Mouse (Mus musculus) heart, embryonic 11.5 days (tissue): ENCODE data around the gene Ttc28. TPM values are rescaled to one million over a fixed set of nuclear protein-coding genes. Genes with fewer than 3 reads are reported as not detected.

Experiments
- ATAC-seq: fragments of 200-750 bp; cut with Nextera tagmentation; replicated peaks from 2 replicates; pipeline ENCODE4 v1.8.0; 2017; ENCODE audit warnings: moderate library complexity; ENCODE audit not compliant: insufficient number of reproducible peaks, low FRiP score, low TSS enrichment
- H3K27ac ChIP-seq: fragments of 300-500 bp; sonication (generic); 2 replicates; pipeline ENCODE4 v1.5.1; 2014; ENCODE audit warnings: mild to moderate bottlenecking, low read depth, low read length
- H3K27me3 ChIP-seq: fragments of 300-500 bp; sonication (generic); 2 replicates; pipeline ENCODE4 v1.6.1; 2014; ENCODE audit warnings: mild to moderate bottlenecking, low read length, mixed read lengths; ENCODE audit not compliant: control insufficient read depth, insufficient read depth
- H3K36me3 ChIP-seq: fragments of 300-500 bp; sonication (generic); 2 replicates; pipeline ENCODE4 v1.6.1; 2014; ENCODE audit warnings: mild to moderate bottlenecking, low read length, moderate library complexity, mixed read lengths; ENCODE audit not compliant: control insufficient read depth, insufficient read depth
- H3K4me1 ChIP-seq: fragments of 300-500 bp; sonication (generic); 2 replicates; pipeline ENCODE4 v1.6.1; 2014; ENCODE audit warnings: low read length; ENCODE audit not compliant: control insufficient read depth, insufficient read depth
- H3K4me2 ChIP-seq: fragments of 300-500 bp; sonication (generic); 2 replicates; pipeline ENCODE4 v1.6.1; 2014; ENCODE audit warnings: mild to moderate bottlenecking, moderate library complexity
- H3K4me3 ChIP-seq: fragments of 300-500 bp; sonication (generic); 2 replicates; pipeline ENCODE4 v1.5.1; 2014; ENCODE audit warnings: low read depth, low read length
- H3K9ac ChIP-seq: fragments of 300-500 bp; sonication (generic); 2 replicates; pipeline ENCODE4 v1.6.1; 2014; ENCODE audit warnings: mild to moderate bottlenecking, low read depth, low read length, moderate library complexity
- H3K9me3 ChIP-seq: fragments of 300-500 bp; sonication (generic); replicated peaks from 2 replicates; pipeline ENCODE4 v1.6.1; 2016; ENCODE audit warnings: low read length; ENCODE audit not compliant: control insufficient read depth
- WGBS: fragments of 180-500 bp; shearing (Covaris S2); extraction: QIAGEN DNeasy Blood & Tissue Kit; methylation state at CpG from one replicate; pipeline ENCODE4 v1.1.7; 2014; ENCODE audit not compliant: insufficient replicate concordance; 5-methylcytosine and 5-hydroxymethylcytosine counted together
- polyA plus RNA-seq: library from polyadenylated mRNA; unstranded; fragments of >200 nt; fragmentation: Nextera tagmentation; extraction: Ambion mirVana; gene quantifications from 2 replicates; pipeline ENCODE4 v1.2.1, GENCODE M21; 2014

The Ttc28 gene
- polyA plus RNA-seq, 1 experiment from 2014 or later: 8.1 TPM

- no peak for ATAC-seq
- Histone ChIP-seq H3K36me3 (no peaks in the 10 kb centered on the region), H3K9ac (no peak overlapping the region), H3K4me2 (no peak overlapping the region), H3K4me1 (peaks cover 27% of the 10 kb centered on the region), H3K9me3 (no peaks in the 10 kb centered on the region), H3K4me3 (no peak overlapping the region), H3K27me3 (peaks cover 48% of the 10 kb centered on the region), H3K27ac (no peak overlapping the region)
- 57% methylated on average over 8 of the region's 8 CpGs for WGBS
Measured at GRCm38 (mm10) chr5:111055507-111055906, 175.9 kb downstream of the Ttc28 start.

- H3K4me3 ChIP-seq: no peak overlapping the region
- H3K27ac ChIP-seq: no peak overlapping the region
- WGBS: 46% methylated on average over 7 of the region's 7 CpGs
- no peak overlapping the region for H3K4me2 ChIP-seq
- peaks cover 27% of the 10 kb centered on the region for H3K4me1 ChIP-seq
- H3K36me3 ChIP-seq: no peaks in the 10 kb centered on the region
- no peaks in the 10 kb centered on the region for H3K9me3 ChIP-seq
- H3K27me3 ChIP-seq: peaks cover 55% of the 10 kb centered on the region
- H3K9ac ChIP-seq: no peak overlapping the region
- ATAC-seq: no peak; the same call in 1 of the 2 replicates
Measured at GRCm38 (mm10) chr5:111057084-111057483, 177.5 kb downstream of the Ttc28 start.

GRCm38 (mm10) chr5:111058401-111059139 is 179.0 kb downstream of the Ttc28 start:
- Histone ChIP-seq H3K9ac (no peak overlapping the region), H3K4me3 (no peak overlapping the region), H3K9me3 (no peaks in the 10 kb centered on the region), H3K27me3 (peaks cover 48% of the 10 kb centered on the region), H3K27ac (no peak overlapping the region), H3K4me2 (no peak overlapping the region), H3K36me3 (no peaks in the 10 kb centered on the region), H3K4me1 (peaks cover 26% of the 10 kb centered on the region)
- WGBS: 73% methylated on average over 22 of the region's 22 CpGs
- ATAC-seq: no peak

GRCm38 (mm10) chr5:111059140-111059921 is 179.7 kb downstream of the Ttc28 start:
- 74% methylated on average over 11 of the region's 11 CpGs for WGBS
- H3K36me3 ChIP-seq: no peaks in the 10 kb centered on the region
- H3K4me2 ChIP-seq: no peak overlapping the region
- H3K27ac ChIP-seq: no peak overlapping the region
- H3K4me1 ChIP-seq: peaks cover 23% of the 10 kb centered on the region
- H3K4me3 ChIP-seq: no peak overlapping the region
- ATAC-seq: no peak
- H3K9me3 ChIP-seq: no peaks in the 10 kb centered on the region
- H3K27me3 ChIP-seq: peaks cover 42% of the 10 kb centered on the region
- no peak overlapping the region for H3K9ac ChIP-seq

GRCm38 (mm10) chr5:111060246-111060745 is 180.7 kb downstream of the Ttc28 start:
- H3K27me3 ChIP-seq: peaks cover 37% of the 10 kb centered on the region
- WGBS: 70% methylated on average over 6 of the region's 6 CpGs

GRCm38 (mm10) chr5:111063155-111063554 is 183.6 kb downstream of the Ttc28 start:
- ATAC-seq: no peak
- Histone ChIP-seq H3K9ac (no peak overlapping the region), H3K36me3 (no peaks in the 10 kb centered on the region), H3K4me2 (no peak overlapping the region), H3K27me3 (peaks cover 41% of the 10 kb centered on the region), H3K4me1 (no peaks in the 10 kb centered on the region), H3K9me3 (no peaks in the 10 kb centered on the region), H3K27ac (no peak overlapping the region), H3K4me3 (no peak overlapping the region)
- WGBS: 78% methylated on average over 3 of the region's 3 CpGs

More at GRCm38 (mm10) chr5:111060246-111060745, 180.7 kb downstream of the Ttc28 start:
- H3K4me3 ChIP-seq: no peak overlapping the region
- H3K9me3 ChIP-seq: no peaks in the 10 kb centered on the region
- no peak overlapping the region for H3K27ac ChIP-seq
- no peak overlapping the region for H3K9ac ChIP-seq
- H3K4me1 ChIP-seq: peaks cover 16% of the 10 kb centered on the region
- no peak overlapping the region for H3K4me2 ChIP-seq
- ATAC-seq: no peak
- H3K36me3 ChIP-seq: no peaks in the 10 kb centered on the region

- Histone ChIP-seq H3K4me1 (no peaks in the 10 kb centered on the region), H3K9ac (no peak overlapping the region), H3K9me3 (no peaks in the 10 kb centered on the region), H3K4me3 (no peak overlapping the region), H3K27me3 (peaks cover 39% of the 10 kb centered on the region), H3K36me3 (no peaks in the 10 kb centered on the region), H3K27ac (no peak overlapping the region), H3K4me2 (no peak overlapping the region)
- WGBS: 71% methylated on average over 3 of the region's 3 CpGs
- ATAC-seq: no peak
Measured at GRCm38 (mm10) chr5:111063991-111064390, 184.4 kb downstream of the Ttc28 start.

- H3K4me3 ChIP-seq: no peak overlapping the region
- H3K9ac ChIP-seq: no peak overlapping the region
- H3K9me3 ChIP-seq: no peaks in the 10 kb centered on the region
- no peaks in the 10 kb centered on the region for H3K4me1 ChIP-seq
- H3K27me3 ChIP-seq: peaks cover 26% of the 10 kb centered on the region
- H3K36me3 ChIP-seq: no peaks in the 10 kb centered on the region
- 66% methylated on average over 4 of the region's 4 CpGs for WGBS
- ATAC-seq: no peak
- no peak overlapping the region for H3K27ac ChIP-seq
- no peak overlapping the region for H3K4me2 ChIP-seq
Measured at GRCm38 (mm10) chr5:111065770-111066169, 186.2 kb downstream of the Ttc28 start.
